Mouse (Mus musculus) lung, embryonic 16.5 days (tissue): ENCODE results near the gene Aamdc. TPM values are rescaled to one million over a fixed set of nuclear protein-coding genes. Genes with fewer than 3 reads are reported as not detected.

Source experiments
- ATAC-seq: fragments of 200-750 bp; cut with Nextera tagmentation; 2 replicates; pipeline ENCODE4 v1.8.0; 2017; ENCODE audit warnings: low read depth, mild to moderate bottlenecking, moderate library complexity
- H3K27ac ChIP-seq: fragments of 300-500 bp; sonication (generic); 2 replicates; pipeline ENCODE4 v1.5.1; 2014; ENCODE audit warnings: mild to moderate bottlenecking, control low read depth, low read length
- H3K27me3 ChIP-seq: fragments of 300-500 bp; sonication (generic); 2 replicates; pipeline ENCODE4 v1.6.1; 2014; ENCODE audit warnings: low read depth, low read length, mixed read lengths; ENCODE audit not compliant: control insufficient read depth, insufficient read depth
- H3K36me3 ChIP-seq: fragments of 300-500 bp; sonication (generic); 2 replicates; pipeline ENCODE4 v1.6.1; 2014; ENCODE audit warnings: low read length; ENCODE audit not compliant: control insufficient read depth, insufficient read depth
- H3K4me1 ChIP-seq: fragments of 300-500 bp; sonication (generic); replicated peaks from 2 replicates; pipeline ENCODE4 v1.6.1; 2014; ENCODE audit warnings: low read length, mixed read lengths; ENCODE audit not compliant: control insufficient read depth, insufficient read depth
- H3K4me2 ChIP-seq: fragments of 300-500 bp; sonication (generic); 2 replicates; pipeline ENCODE4 v1.6.1; 2014; ENCODE audit warnings: low read depth, low read length, control low read depth
- H3K4me3 ChIP-seq: fragments of 300-500 bp; sonication (generic); 2 replicates; pipeline ENCODE4 v1.5.1; 2014; ENCODE audit warnings: mild to moderate bottlenecking, low read length, control low read depth
- H3K9ac ChIP-seq: fragments of 300-500 bp; sonication (generic); 2 replicates; pipeline ENCODE4 v1.6.1; 2014; ENCODE audit warnings: low read length, control low read depth
- H3K9me3 ChIP-seq: fragments of 300-500 bp; sonication (generic); 2 replicates; pipeline ENCODE4 v1.6.1; 2016; ENCODE audit warnings: low read length; ENCODE audit not compliant: control insufficient read depth
- WGBS: fragments of 180-500 bp; shearing (Covaris S2); extraction: QIAGEN DNeasy Blood & Tissue Kit; methylation state at CpG from one replicate; pipeline ENCODE4 v1.1.7; 2014; 5-methylcytosine and 5-hydroxymethylcytosine counted together
- polyA plus RNA-seq: library from polyadenylated mRNA; unstranded; fragments of >200 nt; fragmentation: Nextera tagmentation; extraction: Ambion mirVana; gene quantifications from 2 replicates; pipeline ENCODE4 v1.2.1, GENCODE M21; 2015

The Aamdc gene
- polyA plus RNA-seq, 1 experiment from 2014 or later, result 52.6 TPM

- WGBS, result 82% methylated on average over 2 of the region's 2 CpGs
Measured at GRCm38 (mm10) chr7:97546462-97546861, 32.8 kb downstream of the Aamdc start.

DNA sequence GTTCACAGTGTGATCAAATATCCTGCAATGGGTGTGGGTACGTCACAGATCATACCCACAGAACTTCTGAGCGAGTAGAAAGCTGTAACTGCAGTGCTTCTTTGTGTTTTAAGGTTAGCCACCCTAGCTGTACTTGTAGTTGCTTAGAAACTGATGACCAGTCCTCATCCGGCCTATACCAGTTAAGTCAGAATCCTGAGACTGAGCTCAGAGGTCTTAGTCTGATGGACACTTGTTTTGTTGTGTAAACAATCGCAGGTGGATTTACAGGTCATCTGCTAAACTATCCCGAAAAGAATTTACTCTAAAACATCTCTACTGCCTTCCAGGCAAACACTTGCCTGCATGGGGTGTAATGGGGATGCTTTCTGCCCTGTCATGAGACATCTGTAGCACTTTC is 42.7 kb downstream of the Aamdc start:
- no peak overlapping the region for H3K9ac ChIP-seq
- no peaks in the 10 kb centered on the region for H3K9me3 ChIP-seq
- H3K27ac ChIP-seq, result no peak overlapping the region
- ATAC-seq, result no peak
- H3K4me2 ChIP-seq, result no peak overlapping the region
- no peak overlapping the region for H3K4me3 ChIP-seq
- H3K4me1 ChIP-seq, result no peaks in the 10 kb centered on the region
- peaks cover 26% of the 10 kb centered on the region for H3K36me3 ChIP-seq
- 88% methylated on average over 5 of the region's 5 CpGs for WGBS
- no peaks in the 10 kb centered on the region for H3K27me3 ChIP-seq

More at GRCm38 (mm10) chr7:97546462-97546861, 32.8 kb downstream of the Aamdc start:
- H3K27ac ChIP-seq, result no peak overlapping the region
- H3K36me3 ChIP-seq, result peaks cover 8% of the 10 kb centered on the region; the same call in 1 of the 2 replicates
- no peak overlapping the region for H3K4me3 ChIP-seq
- no peaks in the 10 kb centered on the region for H3K4me1 ChIP-seq
- ATAC-seq, result no peak
- H3K27me3 ChIP-seq, result no peaks in the 10 kb centered on the region
- no peak overlapping the region for H3K4me2 ChIP-seq
- no peaks in the 10 kb centered on the region for H3K9me3 ChIP-seq
- no peak overlapping the region for H3K9ac ChIP-seq

DNA sequence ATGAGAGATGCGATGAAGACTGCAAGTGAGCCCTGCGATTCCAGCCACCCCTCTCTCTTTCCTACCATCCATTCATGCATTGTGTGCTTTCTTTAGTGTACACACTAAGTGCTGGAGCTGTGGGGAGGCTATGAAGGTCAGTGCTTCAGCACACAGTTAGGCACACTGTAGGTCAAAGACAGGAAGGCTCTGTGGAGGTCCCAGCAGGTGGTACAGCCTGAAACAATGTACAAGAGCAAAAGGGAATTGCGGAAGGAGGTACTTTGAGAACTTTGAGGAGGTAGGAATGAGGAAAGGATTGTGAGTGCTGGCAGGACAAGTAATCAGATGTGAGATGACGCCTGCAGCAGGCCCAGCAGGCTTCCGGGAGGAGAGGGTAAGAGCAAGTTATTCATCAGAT is 43.8 kb downstream of the Aamdc start:
- Histone ChIP-seq H3K4me3 (no peak overlapping the region), H3K27me3 (no peaks in the 10 kb centered on the region), H3K36me3 (peaks cover 29% of the 10 kb centered on the region), H3K9ac (no peak overlapping the region), H3K27ac (no peak overlapping the region), H3K4me1 (no peaks in the 10 kb centered on the region), H3K4me2 (no peak overlapping the region), H3K9me3 (no peaks in the 10 kb centered on the region)
- no peak for ATAC-seq
- 84% methylated on average over 5 of the region's 5 CpGs for WGBS

DNA sequence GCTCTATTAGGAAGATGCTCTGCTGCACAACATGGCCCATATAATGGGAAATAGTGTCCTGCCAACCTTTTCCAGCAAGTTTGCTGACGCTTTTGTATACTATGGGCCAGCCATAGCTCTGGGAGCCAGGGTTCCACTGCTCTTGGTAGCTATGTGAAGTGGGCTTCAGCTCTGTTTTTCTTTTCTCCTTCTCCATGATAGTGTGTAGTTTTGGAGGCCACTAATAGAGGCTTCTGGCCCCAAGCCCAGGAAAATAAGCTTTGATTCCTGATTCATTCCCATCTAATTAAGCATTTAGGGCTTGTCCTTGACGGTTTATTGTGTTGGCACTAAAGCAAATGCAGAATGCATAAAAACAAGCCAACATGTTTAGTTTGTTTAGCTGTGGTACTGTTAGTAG is 59.4 kb downstream of the Aamdc start:
- no peaks in the 10 kb centered on the region for H3K9me3 ChIP-seq
- no peak overlapping the region for H3K9ac ChIP-seq
- no peaks in the 10 kb centered on the region for H3K27me3 ChIP-seq
- no peak overlapping the region for H3K27ac ChIP-seq
- H3K4me1 ChIP-seq, result no peaks in the 10 kb centered on the region
- ATAC-seq, result no peak
- H3K36me3 ChIP-seq, result peaks cover 17% of the 10 kb centered on the region
- WGBS, result 88% methylated on average over 2 of the region's 2 CpGs
- no peak overlapping the region for H3K4me2 ChIP-seq
- H3K4me3 ChIP-seq, result no peak overlapping the region

GRCm38 (mm10) chr7:97514786-97515185 is 64.5 kb downstream of the Aamdc start:
- H3K9ac ChIP-seq, result no peak overlapping the region
- H3K36me3 ChIP-seq, result peaks cover 14% of the 10 kb centered on the region
- 67% methylated on average over 1 of the region's 1 CpGs for WGBS
- H3K27ac ChIP-seq, result no peak overlapping the region
- H3K9me3 ChIP-seq, result no peaks in the 10 kb centered on the region
- H3K4me2 ChIP-seq, result no peak overlapping the region
- no peaks in the 10 kb centered on the region for H3K4me1 ChIP-seq
- H3K27me3 ChIP-seq, result no peaks in the 10 kb centered on the region
- ATAC-seq, result no peak
- H3K4me3 ChIP-seq, result no peak overlapping the region

- no peaks in the 10 kb centered on the region for H3K4me1 ChIP-seq
- no peak overlapping the region for H3K9ac ChIP-seq
- no peak for ATAC-seq
- WGBS, result 75% methylated on average over 5 of the region's 5 CpGs
- H3K27ac ChIP-seq, result no peak overlapping the region
- no peak overlapping the region for H3K4me2 ChIP-seq
- H3K27me3 ChIP-seq, result no peaks in the 10 kb centered on the region
- H3K36me3 ChIP-seq, result peaks cover 12% of the 10 kb centered on the region
- no peak overlapping the region for H3K4me3 ChIP-seq
- no peaks in the 10 kb centered on the region for H3K9me3 ChIP-seq
Measured at GRCm38 (mm10) chr7:97500555-97501209, 78.6 kb downstream of the Aamdc start.

Other genes with a start within 250 kb of the Aamdc start
- gene Usp35, start 247.5 kb downstream of the Aamdc start, polyA plus RNA-seq, result 1.2 and 1.4 TPM in 2 replicates
- gene Kctd21, start 247.2 kb downstream of the Aamdc start, polyA plus RNA-seq, result 5.5 and 5.8 TPM in 2 replicates
- gene Alg8, start 207.9 kb downstream of the Aamdc start, polyA plus RNA-seq, result 42.4 and 44.3 TPM in 2 replicates
- 350 and 370 TPM in 2 replicates for gene Ndufc2, start 179.5 kb downstream of the Aamdc start, polyA plus RNA-seq
- gene Thrsp, start 161.8 kb downstream of the Aamdc start, polyA plus RNA-seq, result 1.2 and 1.6 TPM in 2 replicates
- 8.9 and 9.9 TPM in 2 replicates for gene Kctd14, start 128.2 kb downstream of the Aamdc start, polyA plus RNA-seq
- 46.9 and 49.8 TPM in 2 replicates for gene Ints4, start 98.5 kb downstream of the Aamdc start, polyA plus RNA-seq
- gene Rsf1, start 392 bp upstream of the Aamdc start, polyA plus RNA-seq, result 18.6 and 18.7 TPM in 2 replicates
- 152 and 161 TPM in 2 replicates for gene Clns1a, start 117.1 kb upstream of the Aamdc start, polyA plus RNA-seq
- gene Aqp11, start 158.8 kb upstream of the Aamdc start, polyA plus RNA-seq, result 4.8 and 8.1 TPM in 2 replicates
- gene Pak1, start 209.0 kb upstream of the Aamdc start, polyA plus RNA-seq, result 15.1 and 15.4 TPM in 2 replicates